Mouse (Mus musculus) adrenal gland, postnatal 25 days (tissue): ENCODE results near the gene Polr3gl. TPM values are rescaled to one million over a fixed set of nuclear protein-coding genes. Genes with fewer than 3 reads are reported as not detected.

Source experiments
- DNase-seq: peaks from one replicate; pipeline ENCODE4 v3.0.0; 2021; ENCODE audit warnings: mixed read lengths
- total RNA-seq: library from RNA; stranded (reverse); gene quantifications from 2 replicates; pipeline ENCODE4 v1.2.3, GENCODE M21; 2021

Gene Polr3gl
- total RNA-seq, 1 experiment from 2014 or later, result 44.9 TPM

- peak; percentile 81 for DNase-seq
Measured at GRCm38 (mm10) chr3:96598156-96599068, 4.4 kb upstream of the Polr3gl start.

GRCm38 (mm10) chr3:96597435-96597891 is 3.5 kb upstream of the Polr3gl start:
- peak; percentile 37 for DNase-seq

DNA sequence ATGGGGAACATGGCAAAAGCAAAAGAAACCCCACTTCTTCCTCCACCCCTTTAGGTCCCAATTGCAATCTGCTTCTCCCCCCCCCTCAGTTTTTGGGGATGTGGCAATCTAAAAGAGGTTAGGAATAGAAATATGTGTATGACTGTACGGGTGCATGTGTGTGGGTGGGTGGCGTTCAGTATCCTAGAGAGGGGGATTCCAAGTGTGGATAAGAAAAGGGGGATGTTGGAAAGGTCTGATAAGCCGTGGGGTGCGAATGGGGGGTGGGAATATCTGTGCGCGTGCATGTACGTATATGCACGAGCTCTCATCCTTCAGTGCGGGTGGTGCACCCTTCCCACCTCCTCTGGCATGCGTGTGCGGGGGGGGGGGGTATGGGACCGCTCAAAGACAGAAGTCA is 2.9 kb upstream of the Polr3gl start:
- no peak for DNase-seq

DNA sequence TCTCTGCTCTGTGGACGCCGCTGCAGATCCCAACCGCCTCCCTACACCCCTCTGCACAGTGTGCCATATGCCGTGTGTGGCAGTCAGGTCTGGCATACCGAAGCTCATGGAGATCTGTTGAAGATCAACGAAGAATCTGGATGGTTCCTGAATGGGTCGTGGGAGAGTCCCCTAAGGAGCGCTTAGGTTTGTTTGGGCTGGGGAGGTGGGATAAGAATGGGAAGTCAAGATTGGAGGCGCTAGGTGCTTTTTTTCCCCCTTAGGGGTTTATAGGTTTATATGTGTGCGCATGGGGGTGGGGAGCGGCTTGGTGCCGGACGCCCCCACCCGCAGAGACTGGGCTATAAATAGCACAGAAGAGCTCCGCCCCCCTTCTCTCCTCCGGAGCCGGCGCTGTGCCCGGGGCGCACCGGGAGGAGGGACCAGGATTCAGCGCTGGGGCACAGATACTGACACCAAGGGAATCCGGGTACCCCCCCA is 2.3 kb upstream of the Polr3gl start, which contains the start of gene Ankrd34a:
Gene Ankrd34a (plus strand): TSS at position 409 of the 480 bp plus-strand sequence.
- DNase-seq, result peak; percentile 71

DNA sequence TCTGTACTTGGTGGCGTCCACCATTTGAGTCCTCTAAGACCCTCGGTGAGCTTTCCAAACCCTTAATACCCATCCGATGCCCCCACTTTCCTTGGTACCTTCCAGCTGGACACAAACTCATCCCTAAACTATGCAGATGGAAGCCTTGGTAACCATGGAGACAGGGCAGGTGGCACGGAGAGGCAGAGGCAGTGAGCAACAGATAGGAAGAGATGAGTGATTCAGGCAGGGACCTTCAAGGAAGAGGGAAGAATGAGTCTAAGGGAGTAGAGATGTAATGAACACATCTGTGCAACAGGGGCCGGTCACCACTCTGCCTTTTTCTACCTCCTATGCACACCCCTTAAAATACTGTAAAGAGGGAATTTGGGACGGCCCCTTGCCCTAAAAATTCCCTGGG is 1.7 kb upstream of the Polr3gl start:
- no peak for DNase-seq

DNA sequence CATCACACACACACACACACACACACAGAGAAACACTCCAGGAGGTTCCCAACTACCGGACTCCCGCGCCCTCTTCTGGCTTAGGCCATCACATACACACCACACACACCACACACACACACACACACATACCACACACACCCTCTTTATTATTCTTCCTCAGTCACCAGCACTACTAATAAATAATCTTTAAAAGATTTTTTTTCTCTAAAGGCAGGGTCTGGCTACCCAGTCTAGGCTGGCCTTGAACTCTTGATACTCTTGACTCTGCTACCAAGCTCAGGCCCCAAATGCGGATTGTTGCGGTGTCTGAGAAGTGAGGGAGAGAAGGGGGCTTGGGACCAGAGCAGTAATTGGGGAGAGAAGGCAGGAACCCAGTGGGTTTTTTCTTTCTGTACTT is 870 bp upstream of the Polr3gl start:
- no peak for DNase-seq

DNA sequence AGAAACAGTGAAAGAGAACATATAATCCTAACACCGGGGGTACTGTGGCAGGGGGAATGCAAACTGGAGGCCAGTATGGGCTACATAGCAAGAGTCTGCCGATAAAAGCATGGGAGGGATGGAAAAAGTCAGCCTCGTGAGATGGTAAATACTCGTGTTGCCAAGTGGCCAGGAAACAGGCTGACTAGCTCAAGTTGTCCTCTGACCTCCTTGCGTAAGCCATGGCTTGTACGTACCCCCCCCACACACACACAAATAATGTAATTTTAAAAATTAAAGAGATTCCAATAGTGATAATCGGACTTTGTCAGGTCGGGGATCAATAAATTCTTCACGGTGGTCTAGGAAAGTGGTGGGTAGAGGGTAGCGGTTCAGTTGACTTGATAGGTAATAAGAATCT is 607 bp downstream of the Polr3gl start:
- no peak for DNase-seq

- DNase-seq, result no peak
Measured at GRCm38 (mm10) chr3:96590657-96591056, 3.3 kb downstream of the Polr3gl start.

GRCm38 (mm10) chr3:96583386-96583785 is 10.6 kb downstream of the Polr3gl start:
- DNase-seq, result no peak

GRCm38 (mm10) chr3:96581771-96582515 is 12.0 kb downstream of the Polr3gl start:
- no peak for DNase-seq

DNA sequence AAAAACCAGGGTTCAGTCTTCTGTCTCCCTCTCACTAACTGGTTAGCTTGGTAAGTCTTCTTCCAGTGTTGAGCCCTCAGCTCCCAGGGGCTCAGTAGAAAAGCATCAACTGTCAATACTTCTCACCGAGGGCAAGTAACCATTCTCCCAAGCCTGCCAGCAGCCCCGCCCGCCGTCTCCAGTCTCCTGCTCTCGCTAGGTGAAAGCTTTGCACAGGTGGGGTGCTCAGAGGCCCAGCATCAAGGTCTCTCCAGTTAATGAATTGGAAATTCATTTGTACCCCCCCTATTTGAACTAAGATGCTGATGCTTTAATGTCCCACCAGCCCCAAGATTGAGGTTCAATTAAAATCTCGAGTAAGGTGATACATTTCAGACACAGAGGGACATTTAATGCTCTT is 12.8 kb downstream of the Polr3gl start:
- no peak for DNase-seq

DNA sequence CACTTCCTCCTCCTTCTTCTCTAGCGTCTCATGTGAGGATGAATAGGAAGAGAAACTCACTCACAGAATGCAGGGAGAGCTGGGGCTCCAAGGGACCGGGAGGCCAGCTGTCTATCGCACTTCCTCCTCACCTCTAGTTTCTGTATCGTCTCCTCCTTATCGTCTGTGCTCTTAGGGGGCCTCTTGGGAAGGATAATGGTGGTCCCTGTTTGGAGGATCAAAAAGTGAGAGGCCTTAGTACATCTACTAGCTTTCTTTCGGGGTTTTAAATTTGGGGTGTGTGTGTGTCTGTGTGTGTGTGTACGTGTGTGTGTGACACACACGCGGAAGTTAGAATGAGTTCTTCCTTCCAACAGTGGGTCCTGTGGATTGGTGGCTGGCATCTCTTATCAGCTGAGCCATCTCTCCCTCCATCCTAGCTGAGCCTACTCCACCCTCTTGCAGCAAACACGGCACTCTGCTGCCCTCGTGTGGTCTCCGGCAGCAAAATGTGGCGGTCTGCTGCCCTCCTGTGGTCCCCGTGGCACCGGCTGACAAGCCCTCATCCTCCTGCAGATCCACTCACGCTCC is 14.0 kb downstream of the Polr3gl start:
- peak; percentile 91 for DNase-seq

DNA sequence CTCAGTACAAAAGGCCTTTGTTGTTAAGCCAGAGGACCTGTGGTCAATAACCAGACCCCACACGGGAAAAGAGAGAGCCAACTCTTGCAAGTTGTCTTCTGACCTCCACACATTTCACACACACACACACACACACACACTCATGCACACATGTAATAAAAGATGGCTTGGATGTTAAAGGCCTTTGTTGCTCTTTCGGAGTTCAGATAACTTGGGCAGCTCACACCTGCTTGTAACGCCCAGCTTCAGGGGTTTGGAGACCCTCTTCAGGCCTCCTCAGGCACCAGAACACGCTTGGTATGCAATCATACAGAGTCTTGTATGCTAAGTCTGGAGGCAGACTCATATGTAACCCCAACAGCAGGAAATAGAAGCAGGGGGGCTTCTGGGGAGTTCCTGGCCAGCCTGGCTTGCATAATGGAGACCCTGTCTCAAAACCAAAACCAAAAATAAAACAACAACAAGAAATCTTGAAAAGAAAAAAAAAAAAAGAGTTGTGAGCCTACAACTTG is 14.7 kb downstream of the Polr3gl start:
- DNase-seq, result no peak

- DNase-seq, result no peak
Measured at GRCm38 (mm10) chr3:96578561-96579238, 15.3 kb downstream of the Polr3gl start.

GRCm38 (mm10) chr3:96577566-96577965 is 16.4 kb downstream of the Polr3gl start:
- no peak for DNase-seq

GRCm38 (mm10) chr3:96576690-96577541 is 17.1 kb downstream of the Polr3gl start, which contains the start of gene Gm16253:
Gene Gm16253 (plus strand): TSS chr3:96576984.
- peak; percentile 84 for DNase-seq

GRCm38 (mm10) chr3:96576005-96576658 is 17.8 kb downstream of the Polr3gl start:
- peak; percentile 71 for DNase-seq

DNA sequence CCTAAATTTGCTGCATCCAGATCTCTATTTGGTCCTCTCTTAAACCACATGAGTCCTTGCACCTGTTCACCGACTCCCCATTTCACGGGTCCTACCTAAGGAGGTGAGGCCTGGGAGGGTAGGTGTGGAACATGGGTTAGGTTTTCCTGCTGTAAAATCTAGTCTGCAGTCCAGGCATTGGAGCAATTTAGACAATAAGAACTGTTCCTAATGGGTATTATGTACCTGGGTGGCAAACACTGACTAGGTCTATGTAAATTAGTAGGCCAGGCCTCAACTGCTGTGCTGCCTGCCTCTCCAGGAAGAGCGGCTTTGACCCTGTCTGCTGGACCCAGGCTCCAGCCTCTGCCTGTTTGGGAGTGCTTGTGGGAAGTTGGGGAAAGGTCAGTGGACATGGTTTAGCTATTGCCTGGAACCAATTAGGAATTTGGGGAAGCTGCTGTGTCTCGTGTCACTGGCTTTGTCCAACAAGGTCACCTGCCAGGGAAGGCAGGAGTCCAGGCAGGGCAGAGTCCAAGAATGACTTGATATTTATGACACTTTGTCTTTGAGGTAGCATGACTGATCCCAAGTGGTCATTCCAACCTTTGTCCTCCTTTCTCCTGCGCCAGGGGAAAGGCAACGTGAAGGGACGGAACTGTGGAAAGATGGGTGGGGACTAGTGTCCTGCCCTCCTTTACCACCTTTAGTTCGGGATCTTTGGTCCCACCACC is 18.6 kb downstream of the Polr3gl start:
- DNase-seq, result peak; percentile 52
